Mouse (Mus musculus) right cerebral cortex, postnatal 36 days (tissue): Measurements from ENCODE around the gene Ern1.
"Not testable (repeated sequence)": the region's sequence is repeated elsewhere in the genome, so short reads cannot be mapped to it uniquely, and the experiment has no call there.

ENCODE experiments used
- DNase-seq, 2 experiments: peaks; one replicate each; pipeline ENCODE4 v3.0.0; 2022; ENCODE audit warnings: low spot score in 2 of 2, mixed read lengths in 1 of 2

The Ern1 gene

GRCm38 (mm10) chr11:106480530-106480885 is 7.1 kb downstream of the Ern1 start:
- DNase-seq: no peak

- peak in 1 of 2 experiments; percentile 8 for DNase-seq
These were observed 7.8 kb downstream of the Ern1 start for GRCm38 (mm10) chr11:106479619-106480529.

GRCm38 (mm10) chr11:106478745-106479144 is 8.9 kb downstream of the Ern1 start:
- no peak for DNase-seq

GRCm38 (mm10) chr11:106477505-106478160 is 10.0 kb downstream of the Ern1 start:
- DNase-seq: no peak

- DNase-seq: no peak
These were observed 12.3 kb downstream of the Ern1 start for GRCm38 (mm10) chr11:106475309-106475708.

GRCm38 (mm10) chr11:106471629-106472028 is 16.0 kb downstream of the Ern1 start:
- DNase-seq: no peak

- DNase-seq: no peak
These were observed 19.1 kb downstream of the Ern1 start for GRCm38 (mm10) chr11:106468509-106468908.

- DNase-seq: no peak
These were observed 21.7 kb downstream of the Ern1 start for GRCm38 (mm10) chr11:106465932-106466331.

- DNase-seq: no peak
These were observed 22.1 kb downstream of the Ern1 start for GRCm38 (mm10) chr11:106465545-106465903.

GRCm38 (mm10) chr11:106464681-106465544 is 22.7 kb downstream of the Ern1 start:
- no peak for DNase-seq

GRCm38 (mm10) chr11:106463845-106464244 is 23.8 kb downstream of the Ern1 start:
- no peak for DNase-seq

- peak in 1 of 2 experiments; percentile 20 for DNase-seq
These were observed 25.3 kb downstream of the Ern1 start for GRCm38 (mm10) chr11:106462309-106462708.

- no peak for DNase-seq
These were observed 26.3 kb downstream of the Ern1 start for GRCm38 (mm10) chr11:106461145-106461932.

- no peak for DNase-seq
These were observed 27.0 kb downstream of the Ern1 start for GRCm38 (mm10) chr11:106460671-106461070.

- no peak for DNase-seq
These were observed 29.1 kb downstream of the Ern1 start for GRCm38 (mm10) chr11:106458540-106458939.

- DNase-seq: no peak
These were observed 44.0 kb downstream of the Ern1 start for GRCm38 (mm10) chr11:106443646-106444045.

- DNase-seq: not testable (repeated sequence)
These were observed 45.1 kb downstream of the Ern1 start for GRCm38 (mm10) chr11:106442564-106442963.

- no peak for DNase-seq
These were observed 47.3 kb downstream of the Ern1 start for GRCm38 (mm10) chr11:106440318-106440717.

- DNase-seq: no peak
These were observed 48.3 kb downstream of the Ern1 start for GRCm38 (mm10) chr11:106439355-106439754.

GRCm38 (mm10) chr11:106438524-106439177 is 49.0 kb downstream of the Ern1 start:
- DNase-seq: no peak

GRCm38 (mm10) chr11:106437543-106437942 is 50.1 kb downstream of the Ern1 start:
- DNase-seq: no peak
